Mouse (Mus musculus): Measurements from ENCODE around the gene Plpp3.
A peak's percentile ranks its signal among the peaks of the same experiment; 100 is the strongest.

Plpp3 gene

GRCm38 (mm10) chr4:105218202-105218601 lies 61.1 kb downstream of the Plpp3 start:
- no peak for DNase-seq (ENCODE audit: low read depth, low spot score)

- DNase-seq (ENCODE audit: low read depth, low spot score): no peak
These were observed 62.2 kb downstream of the Plpp3 start for GRCm38 (mm10) chr4:105219316-105219715.

GRCm38 (mm10) chr4:105220849-105221248 lies 63.7 kb downstream of the Plpp3 start:
- no peak for DNase-seq (ENCODE audit: low read depth, low spot score)

- DNase-seq (ENCODE audit: low read depth, low spot score): no peak
These were observed 64.2 kb downstream of the Plpp3 start for GRCm38 (mm10) chr4:105221256-105221840.

- DNase-seq (ENCODE audit: low read depth, low spot score): no peak
These were observed 66.2 kb downstream of the Plpp3 start for GRCm38 (mm10) chr4:105223101-105223924.

GRCm38 (mm10) chr4:105223925-105224300 lies 66.8 kb downstream of the Plpp3 start:
- no peak for DNase-seq (ENCODE audit: low read depth, low spot score)

GRCm38 (mm10) chr4:105225512-105225911 lies 68.4 kb downstream of the Plpp3 start:
- DNase-seq (ENCODE audit: low read depth, low spot score): no peak

- no peak for DNase-seq (ENCODE audit: low read depth, low spot score)
These were observed 69.2 kb downstream of the Plpp3 start for GRCm38 (mm10) chr4:105226351-105226750.

- DNase-seq (ENCODE audit: low read depth, low spot score): no peak
These were observed 73.0 kb downstream of the Plpp3 start for GRCm38 (mm10) chr4:105230127-105230526.

GRCm38 (mm10) chr4:105240233-105240632 lies 83.1 kb downstream of the Plpp3 start:
- no peak for DNase-seq (ENCODE audit: low read depth, low spot score)

- DNase-seq (ENCODE audit: low read depth, low spot score): no peak
These were observed 87.8 kb downstream of the Plpp3 start for GRCm38 (mm10) chr4:105244931-105245330.

- peak; percentile 69 for DNase-seq (ENCODE audit: low read depth, low spot score)
These were observed 88.4 kb downstream of the Plpp3 start for GRCm38 (mm10) chr4:105245479-105245944.

GRCm38 (mm10) chr4:105246331-105246730 lies 89.2 kb downstream of the Plpp3 start:
- no peak for DNase-seq (ENCODE audit: low read depth, low spot score)

- no peak for DNase-seq (ENCODE audit: low read depth, low spot score)
These were observed 91.0 kb downstream of the Plpp3 start for GRCm38 (mm10) chr4:105248161-105248560.

- DNase-seq (ENCODE audit: low read depth, low spot score): no peak
These were observed 92.1 kb downstream of the Plpp3 start for GRCm38 (mm10) chr4:105249283-105249682.

GRCm38 (mm10) chr4:105250946-105251345 lies 93.8 kb downstream of the Plpp3 start:
- DNase-seq (ENCODE audit: low read depth, low spot score): no peak

- no peak for DNase-seq (ENCODE audit: low read depth, low spot score)
These were observed 94.9 kb downstream of the Plpp3 start for GRCm38 (mm10) chr4:105252044-105252443.

GRCm38 (mm10) chr4:105252571-105253200 lies 95.5 kb downstream of the Plpp3 start:
- no peak for DNase-seq (ENCODE audit: low read depth, low spot score)

- DNase-seq (ENCODE audit: low read depth, low spot score): no peak
These were observed 96.5 kb downstream of the Plpp3 start for GRCm38 (mm10) chr4:105253453-105254341.

GRCm38 (mm10) chr4:105254365-105254764 lies 97.2 kb downstream of the Plpp3 start:
- DNase-seq (ENCODE audit: low read depth, low spot score): no peak

- DNase-seq (ENCODE audit: low read depth, low spot score): no peak
These were observed 98.0 kb downstream of the Plpp3 start for GRCm38 (mm10) chr4:105255185-105255584.

Data from brain, embryonic 18.5 days (tissue).